Mouse (Mus musculus) neural tube, embryonic 14.5 days (tissue): ENCODE data around the gene Phb. TPM values are rescaled to one million over a fixed set of nuclear protein-coding genes. Genes with fewer than 3 reads are reported as not detected.

Experiments
- ATAC-seq: fragments of 200-750 bp; cut with Nextera tagmentation; 2 replicates; pipeline ENCODE4 v1.8.0; 2017; ENCODE audit warnings: low read depth, mild to moderate bottlenecking, moderate TSS enrichment, moderate library complexity
- H3K27ac ChIP-seq: fragments of 300-500 bp; sonication (generic); 2 replicates; pipeline ENCODE4 v1.5.1; 2014; ENCODE audit warnings: low read depth, mild to moderate bottlenecking, control low read depth, low read length, moderate library complexity, mixed read lengths
- H3K27me3 ChIP-seq: fragments of 300-500 bp; sonication (generic); 2 replicates; pipeline ENCODE4 v1.6.1; 2014; ENCODE audit warnings: low read length; ENCODE audit not compliant: control insufficient read depth, insufficient read depth
- H3K36me3 ChIP-seq: fragments of 300-500 bp; sonication (generic); 2 replicates; pipeline ENCODE4 v1.6.1; 2014; ENCODE audit warnings: low read length, mixed read lengths; ENCODE audit not compliant: control insufficient read depth, insufficient read depth
- H3K4me1 ChIP-seq: fragments of 300-500 bp; sonication (generic); 2 replicates; pipeline ENCODE4 v1.6.1; 2014; ENCODE audit warnings: low read length; ENCODE audit not compliant: control insufficient read depth, insufficient read depth
- H3K4me2 ChIP-seq: fragments of 300-500 bp; sonication (generic); 2 replicates; pipeline ENCODE4 v1.6.1; 2014; ENCODE audit warnings: mild to moderate bottlenecking, low read depth, low read length, control low read depth
- H3K4me3 ChIP-seq: fragments of 300-500 bp; sonication (generic); 2 replicates; pipeline ENCODE4 v1.5.1; 2014; ENCODE audit warnings: low read depth, low read length, control low read depth, mixed read lengths
- H3K9ac ChIP-seq: fragments of 300-500 bp; sonication (generic); replicated peaks from 2 replicates; pipeline ENCODE4 v1.6.1; 2014; ENCODE audit warnings: low read depth, mild to moderate bottlenecking, control low read depth, low read length, mixed read lengths
- H3K9me3 ChIP-seq: fragments of 300-500 bp; sonication (generic); 2 replicates; pipeline ENCODE4 v1.6.1; 2016; ENCODE audit warnings: low read length; ENCODE audit not compliant: control insufficient read depth
- WGBS: fragments of 180-500 bp; shearing (Covaris S2); extraction: QIAGEN DNeasy Blood & Tissue Kit; methylation state at CpG from one replicate; pipeline ENCODE4 v1.1.7; 2014; 5-methylcytosine and 5-hydroxymethylcytosine counted together
- polyA plus RNA-seq: library from polyadenylated mRNA; unstranded; fragments of >200 nt; fragmentation: Nextera tagmentation; extraction: Ambion mirVana; gene quantifications from 2 replicates; pipeline ENCODE4 v1.2.1, GENCODE M21; 2014

Phb gene
- 183 and 185 TPM in 2 replicates for polyA plus RNA-seq

DNA sequence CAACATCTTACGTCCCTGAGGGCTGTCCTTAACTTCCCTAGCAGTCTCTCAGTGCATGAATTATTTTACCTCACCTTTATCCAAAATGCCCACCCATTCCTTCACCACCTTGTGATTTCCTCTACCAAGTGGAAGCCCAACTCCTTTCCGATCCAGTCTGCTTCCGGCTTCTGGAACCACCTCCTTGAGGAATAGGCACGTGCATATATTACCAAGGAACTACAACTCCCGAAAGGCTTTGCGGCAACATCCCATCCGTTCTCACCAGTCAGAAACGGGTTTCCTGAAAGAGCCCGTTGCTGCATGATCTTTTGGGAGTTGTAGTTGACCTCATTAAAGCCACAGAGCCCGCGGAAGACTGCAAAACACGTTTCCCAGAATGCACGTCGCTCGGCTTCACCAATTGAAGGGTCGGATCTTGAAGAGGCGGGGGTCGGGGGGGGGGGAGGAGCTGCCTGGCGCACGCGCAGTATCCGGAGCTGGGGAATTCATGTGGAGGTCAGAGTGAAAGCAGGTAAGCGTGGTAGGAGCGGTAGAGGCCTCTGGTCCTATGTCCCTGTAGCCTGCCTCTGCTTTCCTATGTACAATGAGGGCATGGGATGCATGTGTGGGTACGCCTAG is at the start of gene Phb:
Phb (plus strand) TSS at position 429 of the 621 bp plus-strand sequence.
- H3K27ac ChIP-seq = no peak within 1 kb of the TSS
- H3K36me3 ChIP-seq = peaks cover 9% of the 10 kb centered on the region
- WGBS = 1% methylated on average over 25 of the region's 25 CpGs
- ATAC-seq = peak; percentile 96
- H3K9me3 ChIP-seq = no peaks in the 10 kb centered on the region
- peak within 1 kb of the TSS; percentile 95 for H3K4me2 ChIP-seq
- H3K4me1 ChIP-seq = peaks cover 7% of the 10 kb centered on the region; the same call in 1 of the 2 replicates
- H3K9ac ChIP-seq = peak within 1 kb of the TSS; percentile 63
- no peaks in the 10 kb centered on the region for H3K27me3 ChIP-seq
- H3K4me3 ChIP-seq = peak within 1 kb of the TSS; percentile 77

DNA sequence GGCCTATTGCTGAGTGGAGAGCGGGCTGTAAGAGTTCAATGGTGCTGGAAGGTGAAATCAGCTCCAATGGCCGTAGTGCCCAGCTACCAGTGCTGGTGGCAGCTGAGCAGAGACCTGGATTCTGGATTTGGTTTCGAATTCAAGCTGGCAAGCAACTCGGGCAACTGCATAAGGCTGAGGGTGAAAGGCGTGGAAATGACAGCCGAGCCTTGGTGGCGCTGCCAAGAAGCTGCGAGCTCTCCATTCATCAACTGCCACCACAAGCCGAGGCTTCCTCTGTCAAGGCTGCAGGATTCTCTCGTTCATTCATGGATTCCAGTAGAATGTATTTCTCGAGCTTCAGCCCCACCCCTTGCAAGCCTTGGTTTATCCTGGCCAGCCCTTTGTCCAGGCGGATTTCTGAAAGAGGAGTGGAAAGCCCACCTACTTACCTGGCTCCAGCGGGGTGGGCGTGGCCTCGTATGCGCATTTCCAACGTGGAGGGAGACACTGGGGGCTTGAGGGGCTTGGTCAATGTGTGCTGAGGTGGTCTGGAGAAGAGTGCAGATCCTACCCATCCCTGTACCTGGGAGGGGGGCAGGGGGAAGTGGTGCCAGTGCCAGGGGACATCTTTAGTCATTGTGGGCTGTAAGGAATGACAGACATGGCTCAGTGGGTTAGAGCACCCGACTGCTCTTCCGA is 48.8 kb upstream of the Phb start:
- peak overlapping the region; percentile 71 for H3K27ac ChIP-seq
- no peaks in the 10 kb centered on the region for H3K9me3 ChIP-seq
- H3K4me1 ChIP-seq = peaks cover 9% of the 10 kb centered on the region; the same call in 1 of the 2 replicates
- no peak; the same call in 1 of the 2 replicates for ATAC-seq
- H3K9ac ChIP-seq = no peak overlapping the region
- H3K4me2 ChIP-seq = 0 out of 2 replicates have a peak overlapping the region, but pooled peaks have one; percentile 4
- no peaks in the 10 kb centered on the region for H3K27me3 ChIP-seq
- 35% methylated on average over 19 of the region's 19 CpGs for WGBS
- no peaks in the 10 kb centered on the region for H3K36me3 ChIP-seq
- H3K4me3 ChIP-seq = no peak overlapping the region

DNA sequence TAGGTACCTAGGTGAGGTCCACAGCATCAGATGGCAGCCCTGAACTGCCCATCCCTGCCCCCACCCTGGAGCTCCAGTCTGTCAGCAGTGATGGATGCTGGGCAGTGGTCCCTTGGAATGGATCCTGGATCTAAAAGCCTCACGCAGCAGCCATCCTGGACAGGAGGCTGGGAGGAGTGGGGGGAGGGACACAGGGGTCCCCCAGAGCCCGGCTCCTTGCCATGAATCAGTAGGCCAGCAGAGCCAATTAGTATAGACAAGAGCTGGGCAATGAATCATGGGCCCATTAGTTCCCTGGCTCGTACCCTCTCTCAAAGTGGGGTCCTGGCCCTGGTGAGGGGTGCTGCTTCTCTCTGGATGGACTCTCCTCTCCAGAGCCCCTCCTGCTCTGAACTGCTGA is 47.7 kb upstream of the Phb start:
- H3K4me2 ChIP-seq = no peak overlapping the region
- H3K4me3 ChIP-seq = no peak overlapping the region
- no peaks in the 10 kb centered on the region for H3K27me3 ChIP-seq
- H3K9ac ChIP-seq = no peak overlapping the region
- ATAC-seq = peak; percentile 50; the same call in 1 of the 2 replicates
- no peaks in the 10 kb centered on the region for H3K9me3 ChIP-seq
- H3K36me3 ChIP-seq = no peaks in the 10 kb centered on the region
- 23% methylated on average over 3 of the region's 3 CpGs for whole genome bisulfite sequencing
- peaks cover 9% of the 10 kb centered on the region; the same call in 1 of the 2 replicates for H3K4me1 ChIP-seq
- no peak overlapping the region for H3K27ac ChIP-seq

DNA sequence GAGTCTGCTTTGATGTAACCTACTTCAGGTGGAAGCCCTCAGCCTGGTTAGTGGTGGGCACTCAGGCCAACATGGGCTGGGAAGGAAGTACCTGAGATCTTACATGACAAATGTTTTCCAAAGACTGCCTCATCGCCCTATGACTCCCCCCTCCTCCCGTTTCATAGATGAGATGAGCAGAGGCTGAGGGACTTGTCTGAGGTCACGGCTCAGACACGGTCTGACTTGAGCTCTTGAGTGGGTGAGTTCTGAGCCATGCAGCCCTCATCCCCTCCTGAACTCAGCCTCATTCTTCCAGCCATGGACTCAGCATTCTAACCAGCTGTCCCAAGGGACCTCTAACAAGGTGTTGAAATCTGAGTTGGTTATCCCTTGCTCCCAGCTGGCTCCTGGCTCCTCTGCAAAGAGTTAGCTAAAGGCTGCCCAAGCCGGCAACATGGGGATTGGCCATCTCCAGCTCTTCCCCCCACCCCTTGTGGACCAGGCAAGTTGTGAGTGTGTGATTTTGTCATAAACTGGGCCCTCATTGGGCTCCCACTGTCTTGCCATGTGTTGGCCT is 46.8 kb upstream of the Phb start:
- H3K27me3 ChIP-seq = no peaks in the 10 kb centered on the region
- H3K36me3 ChIP-seq = no peaks in the 10 kb centered on the region
- H3K27ac ChIP-seq = no peak overlapping the region
- no peak overlapping the region for H3K9ac ChIP-seq
- peaks cover 9% of the 10 kb centered on the region; the same call in 1 of the 2 replicates for H3K4me1 ChIP-seq
- no peak overlapping the region for H3K4me3 ChIP-seq
- whole genome bisulfite sequencing = 89% methylated on average over 5 of the region's 5 CpGs
- H3K9me3 ChIP-seq = no peaks in the 10 kb centered on the region
- no peak for ATAC-seq
- H3K4me2 ChIP-seq = no peak overlapping the region

DNA sequence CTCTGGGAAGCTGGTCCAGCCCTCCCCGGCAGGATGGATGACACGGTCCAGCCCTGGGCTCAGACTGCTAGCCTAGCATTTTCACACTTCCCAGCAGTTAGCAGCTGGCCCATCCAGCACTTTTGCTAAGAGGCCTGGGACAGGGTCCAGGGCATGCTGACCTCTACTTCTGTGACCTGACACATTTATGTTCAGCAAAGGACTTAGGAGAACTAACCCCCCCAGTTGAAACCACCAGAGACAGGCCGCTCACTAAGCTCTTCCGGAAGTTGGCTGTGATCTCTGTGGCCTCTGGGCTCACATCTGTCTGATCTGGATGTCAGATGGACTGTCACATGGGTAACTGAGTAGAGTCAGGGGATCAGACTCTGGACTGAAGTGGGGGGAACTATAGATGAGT is 45.7 kb upstream of the Phb start:
- no peak overlapping the region for H3K27ac ChIP-seq
- no peak for ATAC-seq
- H3K36me3 ChIP-seq = no peaks in the 10 kb centered on the region
- peaks cover 9% of the 10 kb centered on the region; the same call in 1 of the 2 replicates for H3K4me1 ChIP-seq
- no peak overlapping the region for H3K4me2 ChIP-seq
- 48% methylated on average over 4 of the region's 4 CpGs for WGBS
- no peak overlapping the region for H3K4me3 ChIP-seq
- no peak overlapping the region for H3K9ac ChIP-seq
- H3K27me3 ChIP-seq = no peaks in the 10 kb centered on the region
- H3K9me3 ChIP-seq = no peaks in the 10 kb centered on the region

DNA sequence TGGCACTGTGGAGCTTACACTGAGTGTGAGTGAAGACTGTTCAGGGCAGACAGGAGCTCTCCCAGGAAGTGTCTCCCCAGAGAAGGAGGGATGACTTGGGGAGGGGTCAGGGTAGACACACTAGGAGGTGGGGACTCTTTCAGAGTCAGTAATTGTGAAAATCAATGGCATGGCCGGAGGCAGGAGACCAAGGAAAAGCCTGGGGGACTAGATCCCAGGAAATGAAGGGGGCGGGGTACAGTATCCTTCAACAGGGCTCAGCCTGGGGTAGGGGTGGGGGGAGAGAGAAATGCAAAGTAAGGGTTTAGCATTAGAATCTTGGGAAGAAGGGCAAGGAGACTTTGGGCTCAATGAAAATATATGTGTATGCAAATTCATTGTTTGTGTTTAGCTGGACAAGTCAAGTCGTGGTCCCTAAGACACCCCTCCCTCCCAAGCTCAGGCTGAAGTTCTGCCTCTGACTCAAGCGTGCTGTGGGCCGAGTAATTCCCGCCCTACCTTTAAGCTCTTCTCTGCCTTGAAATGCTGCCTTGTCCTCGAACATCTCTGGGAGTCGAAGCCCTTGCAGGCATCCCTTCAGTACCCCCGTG is 45.1 kb upstream of the Phb start:
- H3K4me1 ChIP-seq = peaks cover 9% of the 10 kb centered on the region; the same call in 1 of the 2 replicates
- no peaks in the 10 kb centered on the region for H3K27me3 ChIP-seq
- no peak for ATAC-seq
- no peak overlapping the region for H3K4me3 ChIP-seq
- 23% methylated on average over 9 of the region's 9 CpGs for WGBS
- no peak overlapping the region for H3K9ac ChIP-seq
- H3K27ac ChIP-seq = no peak overlapping the region
- no peak overlapping the region for H3K4me2 ChIP-seq
- H3K9me3 ChIP-seq = no peaks in the 10 kb centered on the region
- H3K36me3 ChIP-seq = no peaks in the 10 kb centered on the region

DNA sequence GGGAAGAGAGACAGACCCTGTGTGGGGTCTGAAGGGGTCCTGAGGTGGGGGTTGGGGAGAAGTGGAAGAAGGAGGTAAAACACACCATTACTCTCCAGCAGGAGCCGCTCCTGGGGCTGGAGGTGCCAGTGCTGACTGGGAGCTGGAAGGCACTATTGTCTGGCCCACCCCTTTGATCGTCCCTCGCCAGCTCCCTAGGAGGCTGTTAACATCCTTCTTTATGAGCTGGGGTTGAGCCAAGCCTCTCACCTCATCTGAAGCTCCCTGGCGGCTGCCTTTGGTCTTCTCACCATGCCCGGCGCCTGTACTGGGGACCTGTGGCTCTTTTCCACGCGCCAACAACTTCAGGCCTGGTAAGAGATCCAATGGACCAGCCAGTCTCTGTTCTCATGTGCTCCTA is 44.3 kb upstream of the Phb start:
- 19% methylated on average over 8 of the region's 8 CpGs for WGBS
- Histone ChIP-seq H3K27me3 (no peaks in the 10 kb centered on the region), H3K4me1 (peaks cover 9% of the 10 kb centered on the region; the same call in 1 of the 2 replicates), H3K36me3 (no peaks in the 10 kb centered on the region), H3K4me3 (no peak overlapping the region), H3K27ac (no peak overlapping the region), H3K4me2 (no peak overlapping the region), H3K9me3 (no peaks in the 10 kb centered on the region), H3K9ac (no peak overlapping the region)
- no peak for ATAC-seq

DNA sequence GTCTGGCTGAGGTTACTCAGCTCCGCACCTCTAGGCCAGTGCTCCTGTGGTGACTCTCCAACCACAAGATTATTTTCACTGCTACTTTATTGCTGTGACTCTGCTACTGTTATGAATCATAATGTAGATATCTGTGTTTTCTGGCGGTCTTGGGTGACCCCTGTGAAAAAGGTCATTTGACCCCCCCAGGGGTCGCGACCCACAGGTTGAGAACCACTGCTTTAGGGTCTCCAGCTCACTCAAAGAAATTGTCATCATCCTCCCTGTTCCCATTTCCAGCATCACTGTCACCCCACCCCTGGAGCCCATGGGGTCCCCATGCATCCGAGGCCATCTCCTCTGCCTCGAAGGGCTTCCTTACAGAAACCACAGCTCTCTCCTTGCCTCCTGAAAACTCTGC is 36.2 kb upstream of the Phb start:
- no peak overlapping the region for H3K4me2 ChIP-seq
- H3K27me3 ChIP-seq = no peaks in the 10 kb centered on the region
- WGBS = 85% methylated on average over 6 of the region's 6 CpGs
- H3K9ac ChIP-seq = no peak overlapping the region
- no peak overlapping the region for H3K27ac ChIP-seq
- no peak overlapping the region for H3K4me3 ChIP-seq
- no peaks in the 10 kb centered on the region for H3K4me1 ChIP-seq
- no peak for ATAC-seq
- H3K9me3 ChIP-seq = no peaks in the 10 kb centered on the region
- H3K36me3 ChIP-seq = no peaks in the 10 kb centered on the region

DNA sequence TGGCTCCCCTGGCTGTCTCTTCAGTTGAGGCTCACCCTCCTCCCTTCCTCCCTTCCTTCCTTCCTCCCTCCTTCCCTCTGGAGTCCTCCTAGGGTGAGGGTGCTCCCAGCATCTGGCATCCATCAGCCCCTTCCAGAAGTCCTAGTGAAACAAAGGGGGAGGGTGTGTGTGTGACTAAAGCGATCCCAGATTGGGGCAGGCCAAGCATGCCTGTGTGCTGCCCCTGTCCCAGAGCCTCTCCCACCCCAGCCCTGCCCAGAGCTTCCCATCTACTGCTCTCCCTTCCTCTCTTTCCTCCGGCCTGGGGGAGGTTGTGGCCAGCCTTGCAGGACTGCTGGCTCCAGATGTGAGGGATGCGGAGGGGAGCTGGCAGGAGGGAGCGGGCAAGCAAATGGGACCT is 35.5 kb upstream of the Phb start:
- no peaks in the 10 kb centered on the region for H3K36me3 ChIP-seq
- ATAC-seq = no peak
- H3K4me3 ChIP-seq = no peak overlapping the region
- no peaks in the 10 kb centered on the region for H3K27me3 ChIP-seq
- no peaks in the 10 kb centered on the region for H3K9me3 ChIP-seq
- no peak overlapping the region for H3K27ac ChIP-seq
- no peaks in the 10 kb centered on the region for H3K4me1 ChIP-seq
- 74% methylated on average over 4 of the region's 4 CpGs for WGBS
- H3K9ac ChIP-seq = no peak overlapping the region
- H3K4me2 ChIP-seq = no peak overlapping the region
